Mouse (Mus musculus): Measurements from ENCODE around the gene Gpx5. TPM values are rescaled to one million over a fixed set of nuclear protein-coding genes. Genes with fewer than 3 reads are reported as not detected.

The Gpx5 gene
- polyA plus RNA-seq, 1 experiment from 2014 or later, result not detected

DNA sequence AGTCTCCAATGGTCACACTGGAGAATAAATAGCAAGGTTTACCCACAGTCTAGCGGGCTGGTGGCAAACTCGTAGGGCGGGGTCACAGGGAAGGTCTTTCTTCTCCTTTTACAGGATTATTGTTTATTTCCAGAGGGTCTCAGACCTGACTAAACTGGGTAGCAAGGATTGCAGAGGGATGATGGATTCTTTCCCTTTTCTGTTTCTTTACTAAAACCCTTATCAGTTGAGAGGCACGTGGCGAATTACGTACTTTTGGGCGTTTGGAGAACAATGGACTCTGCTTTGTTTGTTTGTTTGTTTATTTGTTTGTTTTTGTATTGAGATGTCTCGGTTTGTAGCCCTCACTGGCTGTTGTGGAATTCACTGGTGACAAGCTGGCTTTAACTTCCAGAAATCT is 13.5 kb downstream of the Gpx5 start:
- Histone ChIP-seq H3K27ac (replicated peaks in 1 of 2; ENCODE audit: control insufficient read depth in 1 of 2, insufficient read depth in 1 of 2, low read depth in 2 of 2, low read length in 2 of 2) (no peak overlapping the region), H3K9me3 (ENCODE audit: control insufficient read depth, low read length) (no peaks in the 10 kb centered on the region), H3K27me3 (ENCODE audit: control insufficient read depth, insufficient read depth, low read length) (no peaks in the 10 kb centered on the region), H3K36me3 (ENCODE audit: control insufficient read depth, insufficient read depth, low read length) (no peaks in the 10 kb centered on the region), H3K4me3 (ENCODE audit: control insufficient read depth in 1 of 2, insufficient read depth in 1 of 2, low read depth in 1 of 2, low read length in 2 of 2) (peak overlapping the region; percentile 49 to 55), H3K4me2 (ENCODE audit: low read length) (peak overlapping the region; percentile 63), H3K4me1 (ENCODE audit: control insufficient read depth in 2 of 2, insufficient read depth in 2 of 2, low read length in 2 of 2) (0 out of 4 replicates have a peak, but pooled peaks cover 0 to 4% of the 10 kb centered on the region in 2 experiments), H3K9ac (ENCODE audit: low read length) (peak overlapping the region; percentile 49)
- WGBS, result 4% methylated on average over 8 of the region's 8 CpGs
- no peak for ATAC-seq (ENCODE audit: insufficient number of reproducible peaks, insufficient read depth, low FRiP score, low read depth)

DNA sequence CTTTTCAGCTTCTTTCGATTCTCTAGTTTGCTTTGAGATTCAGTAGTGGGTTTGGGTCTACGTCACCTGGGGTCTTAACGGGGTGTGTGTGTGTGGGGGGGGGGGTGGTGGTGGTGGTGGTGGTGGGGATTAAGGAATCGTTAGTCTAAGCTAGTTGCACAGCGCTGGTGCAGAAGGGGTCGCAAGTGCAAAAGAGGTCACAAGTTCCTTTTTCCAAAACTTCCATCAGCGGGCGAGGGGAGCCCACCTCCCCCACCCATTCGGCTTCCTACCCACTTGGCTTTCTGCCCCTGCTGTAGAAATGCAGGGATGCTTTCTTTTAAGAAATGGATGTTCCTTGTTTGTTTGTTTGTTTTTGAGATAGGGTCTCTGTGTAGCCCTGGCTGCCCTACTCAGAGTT is 16.0 kb downstream of the Gpx5 start:
- H3K27me3 ChIP-seq (ENCODE audit: control insufficient read depth, insufficient read depth, low read length), result no peaks in the 10 kb centered on the region
- no peak for ATAC-seq (ENCODE audit: insufficient number of reproducible peaks, insufficient read depth, low FRiP score, low read depth)
- WGBS, result 0% methylated on average over 9 of the region's 9 CpGs
- H3K4me2 ChIP-seq (ENCODE audit: low read length), result peak overlapping the region; percentile 89
- H3K4me1 ChIP-seq (ENCODE audit: control insufficient read depth in 2 of 2, insufficient read depth in 2 of 2, low read length in 2 of 2), result 0 out of 4 replicates have a peak, but pooled peaks cover 0 to 4% of the 10 kb centered on the region in 2 experiments
- H3K9ac ChIP-seq (ENCODE audit: low read length), result peak overlapping the region; percentile 69
- peak overlapping the region; percentile 64 to 74 for H3K4me3 ChIP-seq (ENCODE audit: control insufficient read depth in 1 of 2, insufficient read depth in 1 of 2, low read depth in 1 of 2, low read length in 2 of 2)
- no peaks in the 10 kb centered on the region for H3K36me3 ChIP-seq (ENCODE audit: control insufficient read depth, insufficient read depth, low read length)
- H3K27ac ChIP-seq (replicated peaks in 1 of 2; ENCODE audit: control insufficient read depth in 1 of 2, insufficient read depth in 1 of 2, low read depth in 2 of 2, low read length in 2 of 2), result no peak overlapping the region
- no peaks in the 10 kb centered on the region for H3K9me3 ChIP-seq (ENCODE audit: control insufficient read depth, low read length)

DNA sequence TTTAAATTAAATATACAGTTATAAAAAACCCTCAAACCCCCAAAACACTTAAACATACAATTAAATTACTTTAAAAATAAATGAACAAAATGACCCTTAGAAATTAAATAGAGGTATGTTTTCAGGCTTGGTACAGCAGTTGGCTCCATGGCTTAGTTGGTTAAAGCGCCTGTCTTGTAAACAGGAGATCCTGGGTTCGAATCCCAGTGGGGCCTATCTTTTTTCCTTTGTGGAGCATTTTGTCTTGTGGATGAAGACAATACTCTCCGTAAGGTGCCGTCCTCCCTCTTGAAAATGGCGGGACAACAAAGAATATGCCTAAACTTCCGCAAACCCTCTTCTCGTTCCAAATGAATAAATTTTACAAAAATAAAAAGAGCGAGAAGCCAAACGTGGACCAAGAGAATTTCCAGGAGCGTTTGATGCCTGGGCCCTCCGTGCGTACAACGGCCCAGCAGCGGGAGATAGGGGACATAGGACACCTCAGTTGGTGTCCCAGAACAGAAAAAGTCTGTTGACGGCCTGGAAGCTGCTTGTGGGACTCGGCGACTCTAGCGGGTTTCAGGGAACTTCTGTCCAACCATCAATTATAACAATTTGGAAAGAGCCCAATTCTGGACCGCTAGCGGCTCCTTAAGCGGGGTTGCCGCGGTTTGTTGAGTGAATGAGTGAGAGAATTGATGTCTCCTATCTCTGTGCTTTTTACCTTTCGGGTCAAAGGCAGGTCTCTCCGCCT is 16.5 kb downstream of the Gpx5 start:
- peak; percentile 80; the same call in 1 of the 2 replicates for ATAC-seq (ENCODE audit: insufficient number of reproducible peaks, insufficient read depth, low FRiP score, low read depth)

DNA sequence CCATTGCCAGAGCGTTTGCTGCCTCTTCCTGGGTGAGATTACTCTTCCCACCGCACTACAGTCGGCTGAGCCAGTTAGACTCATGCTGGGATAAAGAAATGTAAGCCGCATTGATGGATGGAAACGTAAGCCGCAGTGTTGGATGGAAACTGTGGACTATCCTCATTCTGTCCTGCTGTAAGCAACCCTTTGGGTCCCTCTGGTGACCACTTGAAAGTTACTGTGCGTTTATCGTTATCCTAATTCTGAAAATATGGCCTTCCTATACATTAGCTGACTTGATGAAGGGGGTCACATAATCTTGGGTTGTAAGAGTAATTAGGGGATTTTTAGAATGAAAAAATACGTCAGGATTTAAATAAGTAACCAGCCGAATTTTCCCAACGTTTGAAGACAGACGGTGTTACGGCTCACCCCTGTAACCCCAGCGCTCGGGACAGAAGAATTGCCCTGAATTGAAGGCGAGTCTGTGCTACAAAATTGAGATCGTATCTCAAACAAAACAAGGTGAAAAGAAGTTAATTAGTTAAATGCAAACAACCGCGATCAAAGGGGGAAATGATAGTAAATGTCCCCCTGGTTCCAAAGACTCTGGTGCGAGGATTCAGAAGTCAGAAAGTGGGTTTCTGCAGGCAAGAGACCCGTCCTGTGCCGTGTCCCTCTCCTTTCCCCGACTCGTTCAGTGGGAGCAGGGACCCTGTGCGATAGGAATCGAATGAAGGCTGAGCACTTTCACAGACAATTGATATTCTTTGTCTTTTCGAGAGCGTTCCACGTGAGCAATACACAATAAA is 17.3 kb downstream of the Gpx5 start:
- Histone ChIP-seq H3K27ac (replicated peaks in 1 of 2; ENCODE audit: control insufficient read depth in 1 of 2, insufficient read depth in 1 of 2, low read depth in 2 of 2, low read length in 2 of 2) (no peak overlapping the region), H3K9me3 (ENCODE audit: control insufficient read depth, low read length) (no peaks in the 10 kb centered on the region), H3K4me1 (ENCODE audit: control insufficient read depth in 2 of 2, insufficient read depth in 2 of 2, low read length in 2 of 2) (0 out of 4 replicates have a peak, but pooled peaks cover 0 to 4% of the 10 kb centered on the region in 2 experiments), H3K4me3 (ENCODE audit: control insufficient read depth in 1 of 2, insufficient read depth in 1 of 2, low read depth in 1 of 2, low read length in 2 of 2) (peak overlapping the region; percentile 64 to 77), H3K9ac (ENCODE audit: low read length) (peak overlapping the region; percentile 69), H3K27me3 (ENCODE audit: control insufficient read depth, insufficient read depth, low read length) (no peaks in the 10 kb centered on the region), H3K4me2 (ENCODE audit: low read length) (peak overlapping the region; percentile 89), H3K36me3 (ENCODE audit: control insufficient read depth, insufficient read depth, low read length) (no peaks in the 10 kb centered on the region)
- peak; percentile 55; the same call in 1 of the 2 replicates for ATAC-seq (ENCODE audit: insufficient number of reproducible peaks, insufficient read depth, low FRiP score, low read depth)
- WGBS, result under 1% methylated on average over 29 of the region's 29 CpGs

More for the DNA sequence above, 16.5 kb downstream of the Gpx5 start:
- Histone ChIP-seq H3K27ac (replicated peaks in 1 of 2; ENCODE audit: control insufficient read depth in 1 of 2, insufficient read depth in 1 of 2, low read depth in 2 of 2, low read length in 2 of 2) (no peak overlapping the region), H3K4me3 (ENCODE audit: control insufficient read depth in 1 of 2, insufficient read depth in 1 of 2, low read depth in 1 of 2, low read length in 2 of 2) (peak overlapping the region; percentile 64 to 77), H3K9ac (ENCODE audit: low read length) (peak overlapping the region; percentile 69), H3K9me3 (ENCODE audit: control insufficient read depth, low read length) (no peaks in the 10 kb centered on the region), H3K4me2 (ENCODE audit: low read length) (peak overlapping the region; percentile 89), H3K36me3 (ENCODE audit: control insufficient read depth, insufficient read depth, low read length) (no peaks in the 10 kb centered on the region), H3K27me3 (ENCODE audit: control insufficient read depth, insufficient read depth, low read length) (no peaks in the 10 kb centered on the region), H3K4me1 (ENCODE audit: control insufficient read depth in 2 of 2, insufficient read depth in 2 of 2, low read length in 2 of 2) (0 out of 4 replicates have a peak, but pooled peaks cover 0 to 4% of the 10 kb centered on the region in 2 experiments)
- WGBS, result under 1% methylated on average over 25 of the region's 25 CpGs

DNA sequence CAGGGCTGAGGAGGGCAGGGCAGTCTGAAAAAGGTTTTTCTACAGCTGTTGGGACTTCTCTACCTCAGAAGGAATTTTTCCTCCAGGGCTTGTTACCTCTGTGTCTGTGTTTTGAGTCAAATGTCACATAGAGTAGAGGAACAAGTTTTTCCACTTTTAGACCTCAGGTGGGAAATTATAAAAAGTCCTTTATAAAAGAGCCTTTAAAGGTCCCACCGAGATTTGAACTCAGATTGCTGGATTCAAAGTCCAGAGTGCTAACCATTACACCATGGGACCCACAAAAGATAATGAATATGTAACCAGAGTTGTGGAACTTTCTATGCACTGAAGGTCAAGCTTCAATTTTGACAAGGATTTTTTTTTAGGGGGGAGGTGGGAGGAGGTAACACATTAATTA is 24.3 kb downstream of the Gpx5 start:
- Histone ChIP-seq H3K9ac (ENCODE audit: low read length) (no peak overlapping the region), H3K27me3 (ENCODE audit: control insufficient read depth, insufficient read depth, low read length) (no peaks in the 10 kb centered on the region), H3K4me3 (ENCODE audit: control insufficient read depth in 1 of 2, insufficient read depth in 1 of 2, low read depth in 1 of 2, low read length in 2 of 2) (no peak overlapping the region), H3K4me2 (ENCODE audit: low read length) (peak overlapping the region; percentile 37; the same call in 1 of the 2 replicates), H3K4me1 (ENCODE audit: control insufficient read depth in 2 of 2, insufficient read depth in 2 of 2, low read length in 2 of 2) (no peaks in the 10 kb centered on the region; a peak in 1 of 4 replicates), H3K36me3 (ENCODE audit: control insufficient read depth, insufficient read depth, low read length) (no peaks in the 10 kb centered on the region), H3K27ac (replicated peaks in 1 of 2; ENCODE audit: control insufficient read depth in 1 of 2, insufficient read depth in 1 of 2, low read depth in 2 of 2, low read length in 2 of 2) (no peak overlapping the region), H3K9me3 (ENCODE audit: control insufficient read depth, low read length) (no peaks in the 10 kb centered on the region)
- ATAC-seq (ENCODE audit: insufficient number of reproducible peaks, insufficient read depth, low FRiP score, low read depth), result no peak
- WGBS, result 7% methylated on average over 1 of the region's 1 CpGs

DNA sequence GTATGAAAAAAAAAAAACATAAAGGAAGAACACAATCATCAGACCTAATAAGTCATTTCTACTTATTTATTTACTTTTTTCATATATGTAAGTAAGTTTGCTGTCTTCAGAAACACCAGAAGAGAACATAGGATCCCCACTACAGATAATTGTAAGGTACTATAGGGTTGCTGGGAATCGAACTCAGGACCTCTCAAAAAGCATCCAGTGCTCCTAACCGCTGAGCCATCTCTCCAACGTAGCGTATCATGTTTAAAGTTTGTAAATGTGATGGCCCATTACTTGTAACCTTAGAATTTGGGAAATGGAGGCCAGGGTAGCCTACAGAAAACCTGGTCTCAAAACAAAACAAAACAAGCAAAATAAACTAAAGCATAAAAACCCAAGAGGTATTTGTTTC is 25.0 kb downstream of the Gpx5 start:
- ATAC-seq (ENCODE audit: insufficient number of reproducible peaks, insufficient read depth, low FRiP score, low read depth), result no peak
- no peaks in the 10 kb centered on the region for H3K27me3 ChIP-seq (ENCODE audit: control insufficient read depth, insufficient read depth, low read length)
- no peaks in the 10 kb centered on the region for H3K9me3 ChIP-seq (ENCODE audit: control insufficient read depth, low read length)
- peak overlapping the region; percentile 37; the same call in 1 of the 2 replicates for H3K4me2 ChIP-seq (ENCODE audit: low read length)
- H3K4me1 ChIP-seq (ENCODE audit: control insufficient read depth in 2 of 2, insufficient read depth in 2 of 2, low read length in 2 of 2), result no peaks in the 10 kb centered on the region; a peak in 1 of 4 replicates
- 17% methylated on average over 4 of the region's 4 CpGs for WGBS
- H3K9ac ChIP-seq (ENCODE audit: low read length), result no peak overlapping the region
- no peaks in the 10 kb centered on the region for H3K36me3 ChIP-seq (ENCODE audit: control insufficient read depth, insufficient read depth, low read length)
- H3K4me3 ChIP-seq (ENCODE audit: control insufficient read depth in 1 of 2, insufficient read depth in 1 of 2, low read depth in 1 of 2, low read length in 2 of 2), result no peak overlapping the region
- no peak overlapping the region for H3K27ac ChIP-seq (replicated peaks in 1 of 2; ENCODE audit: control insufficient read depth in 1 of 2, insufficient read depth in 1 of 2, low read depth in 2 of 2, low read length in 2 of 2)

DNA sequence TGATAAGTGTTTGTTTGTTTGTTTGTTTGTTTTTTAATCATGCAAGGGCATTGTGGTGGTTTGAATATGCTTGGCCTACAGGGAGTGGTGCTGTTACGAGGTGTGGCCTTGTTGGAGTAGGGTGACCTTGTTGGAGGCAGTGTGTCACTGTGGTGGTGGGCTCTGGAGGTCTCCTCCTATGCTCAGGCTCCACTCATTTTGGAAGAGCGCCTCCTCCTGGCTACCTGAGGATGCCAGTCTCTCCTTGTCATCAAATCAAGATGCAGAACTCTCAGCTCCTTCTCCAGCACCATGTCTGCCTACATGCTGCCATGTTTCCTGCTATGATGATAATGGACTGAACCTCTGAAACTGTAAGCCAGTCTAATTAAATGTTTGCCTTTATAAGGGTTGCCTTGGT is 26.8 kb downstream of the Gpx5 start:
- 57% methylated on average over 2 of the region's 2 CpGs for WGBS
- H3K27me3 ChIP-seq (ENCODE audit: control insufficient read depth, insufficient read depth, low read length), result no peaks in the 10 kb centered on the region
- no peak overlapping the region for H3K27ac ChIP-seq (replicated peaks in 1 of 2; ENCODE audit: control insufficient read depth in 1 of 2, insufficient read depth in 1 of 2, low read depth in 2 of 2, low read length in 2 of 2)

More for the DNA sequence above, 26.8 kb downstream of the Gpx5 start:
- Histone ChIP-seq H3K9ac (ENCODE audit: low read length) (no peak overlapping the region), H3K9me3 (ENCODE audit: control insufficient read depth, low read length) (no peaks in the 10 kb centered on the region), H3K36me3 (ENCODE audit: control insufficient read depth, insufficient read depth, low read length) (no peaks in the 10 kb centered on the region), H3K4me1 (ENCODE audit: control insufficient read depth in 2 of 2, insufficient read depth in 2 of 2, low read length in 2 of 2) (no peaks in the 10 kb centered on the region; a peak in 1 of 4 replicates), H3K4me3 (ENCODE audit: control insufficient read depth in 1 of 2, insufficient read depth in 1 of 2, low read depth in 1 of 2, low read length in 2 of 2) (no peak overlapping the region), H3K4me2 (ENCODE audit: low read length) (no peak overlapping the region)
- ATAC-seq (ENCODE audit: insufficient number of reproducible peaks, insufficient read depth, low FRiP score, low read depth), result no peak
